Mouse (Mus musculus) left cerebral cortex, adult 18-20 months (tissue): Measurements from ENCODE around the gene Rgl1. TPM values are rescaled to one million over a fixed set of nuclear protein-coding genes. Genes with fewer than 3 reads are reported as not detected.

Experiments
- DNase-seq, 2 experiments: peaks; one replicate each; pipeline ENCODE4 v3.0.0; 2021 to 2022; ENCODE audit warnings: low spot score in 2 of 2, mixed read lengths in 1 of 2
- total RNA-seq, 2 experiments: library from RNA; stranded (reverse); gene quantifications; 2 replicates each; pipeline ENCODE4 v1.2.3; 2021

Gene Rgl1
- total RNA-seq, 2 experiments from 2014 or later = 111 to 116 TPM

GRCm38 (mm10) chr1:152591746-152592498 is 174.2 kb downstream of the Rgl1 start:
- no peak for DNase-seq

- DNase-seq = no peak
These were observed 175.8 kb downstream of the Rgl1 start for GRCm38 (mm10) chr1:152590321-152590720.

- no peak for DNase-seq
These were observed 176.7 kb downstream of the Rgl1 start for GRCm38 (mm10) chr1:152589331-152589935.

GRCm38 (mm10) chr1:152587431-152587830 is 178.7 kb downstream of the Rgl1 start:
- no peak for DNase-seq

GRCm38 (mm10) chr1:152585385-152585984 is 180.7 kb downstream of the Rgl1 start:
- no peak for DNase-seq

GRCm38 (mm10) chr1:152584933-152585332 is 181.2 kb downstream of the Rgl1 start:
- no peak for DNase-seq

- DNase-seq = no peak
These were observed 184.8 kb downstream of the Rgl1 start for GRCm38 (mm10) chr1:152581127-152581905.

GRCm38 (mm10) chr1:152578944-152579343 is 187.2 kb downstream of the Rgl1 start:
- DNase-seq = no peak

- no peak for DNase-seq
These were observed 187.9 kb downstream of the Rgl1 start for GRCm38 (mm10) chr1:152578108-152578721.

GRCm38 (mm10) chr1:152576614-152577144 is 189.5 kb downstream of the Rgl1 start:
- DNase-seq = no peak

GRCm38 (mm10) chr1:152575096-152575495 is 191.1 kb downstream of the Rgl1 start:
- DNase-seq = no peak

- no peak for DNase-seq
These were observed 192.6 kb downstream of the Rgl1 start for GRCm38 (mm10) chr1:152573470-152574059.

- DNase-seq = no peak
These were observed 193.2 kb downstream of the Rgl1 start for GRCm38 (mm10) chr1:152572755-152573469.

GRCm38 (mm10) chr1:152571340-152571739 is 194.8 kb downstream of the Rgl1 start:
- no peak for DNase-seq

- no peak for DNase-seq
These were observed 195.5 kb downstream of the Rgl1 start for GRCm38 (mm10) chr1:152570681-152571080.

GRCm38 (mm10) chr1:152563282-152563681 is 202.9 kb downstream of the Rgl1 start:
- no peak for DNase-seq

GRCm38 (mm10) chr1:152562877-152563276 is 203.3 kb downstream of the Rgl1 start:
- no peak for DNase-seq

- no peak for DNase-seq
These were observed 205.7 kb downstream of the Rgl1 start for GRCm38 (mm10) chr1:152560477-152560876.

- no peak for DNase-seq
These were observed 209.4 kb downstream of the Rgl1 start for GRCm38 (mm10) chr1:152556576-152557281.
